Mouse (Mus musculus) hindbrain, embryonic 12.5 days (tissue): ENCODE data around the gene Olfr420. TPM values are rescaled to one million over a fixed set of nuclear protein-coding genes. Genes with fewer than 3 reads are reported as not detected.

Source experiments
- ATAC-seq: fragments of 200-750 bp; cut with Nextera tagmentation; 2 replicates; pipeline ENCODE4 v1.8.0; 2017; ENCODE audit warnings: moderate TSS enrichment; ENCODE audit not compliant: low FRiP score
- H3K27ac ChIP-seq: fragments of 300-500 bp; sonication (generic); 2 replicates; pipeline ENCODE4 v1.5.1; 2016; ENCODE audit warnings: mild to moderate bottlenecking
- H3K27me3 ChIP-seq: fragments of 300-500 bp; sonication (generic); 2 replicates; pipeline ENCODE4 v1.6.1; 2016; ENCODE audit warnings: mild to moderate bottlenecking
- H3K36me3 ChIP-seq: fragments of 300-500 bp; sonication (generic); 2 replicates; pipeline ENCODE4 v1.6.1; 2016; ENCODE audit warnings: mild to moderate bottlenecking
- H3K4me1 ChIP-seq: fragments of 300-500 bp; sonication (generic); 2 replicates; pipeline ENCODE4 v1.6.1; 2016
- H3K4me2 ChIP-seq: fragments of 300-500 bp; sonication (generic); replicated peaks from 2 replicates; pipeline ENCODE4 v1.6.1; 2016; ENCODE audit warnings: mild to moderate bottlenecking
- H3K4me3 ChIP-seq: fragments of 300-500 bp; sonication (generic); 2 replicates; pipeline ENCODE4 v1.5.1; 2016; ENCODE audit warnings: mild to moderate bottlenecking
- H3K9ac ChIP-seq: fragments of 300-500 bp; sonication (generic); 2 replicates; pipeline ENCODE4 v1.6.1; 2016; ENCODE audit warnings: mild to moderate bottlenecking, moderate library complexity
- H3K9me3 ChIP-seq: fragments of 300-500 bp; sonication (generic); replicated peaks from 2 replicates; pipeline ENCODE4 v1.6.1; 2016; ENCODE audit warnings: mild to moderate bottlenecking
- WGBS: fragments of 180-500 bp; shearing (Covaris S2); methylation state at CpG from one replicate; pipeline ENCODE4 v1.1.7; 2016; 5-methylcytosine and 5-hydroxymethylcytosine counted together
- polyA plus RNA-seq: library from polyadenylated mRNA; unstranded; fragments of >200 nt; fragmentation: Nextera tagmentation; extraction: Ambion mirVana; gene quantifications from 2 replicates; pipeline ENCODE4 v1.2.1, GENCODE M21; 2016

Olfr420 gene
- polyA plus RNA-seq, 1 experiment from 2014 or later, result not detected

DNA sequence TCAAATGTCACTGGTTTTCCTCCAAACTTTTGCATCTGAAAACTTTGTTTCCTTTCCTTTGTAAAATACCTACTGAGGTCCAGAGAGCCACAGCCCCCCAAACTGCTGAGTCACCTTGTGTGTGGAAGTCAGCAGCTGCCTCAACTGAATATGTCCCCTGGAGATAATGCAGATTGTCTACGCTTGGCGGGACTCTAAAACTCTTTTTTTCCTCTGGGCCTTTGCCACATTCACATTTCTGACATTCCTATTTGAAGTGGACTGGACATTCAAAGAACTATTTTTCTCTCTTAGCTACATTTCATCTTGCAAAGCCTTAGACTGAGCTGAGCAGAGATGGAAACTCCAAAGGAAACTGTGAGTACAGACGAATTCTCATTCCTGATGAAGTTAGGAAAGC is 17.2 kb downstream of the Olfr420 start, which contains the start of gene Spta1:
Spta1 (plus strand) TSS at position 172 of the 400 bp plus-strand sequence.
- Histone ChIP-seq H3K9ac (no peak within 1 kb of the TSS), H3K4me2 (no peak within 1 kb of the TSS), H3K36me3 (no peaks in the 10 kb centered on the region), H3K9me3 (no peaks in the 10 kb centered on the region), H3K27ac (no peak within 1 kb of the TSS), H3K4me1 (no peaks in the 10 kb centered on the region), H3K27me3 (no peaks in the 10 kb centered on the region), H3K4me3 (no peak within 1 kb of the TSS)
- 15% methylated on average over 3 of the region's 3 CpGs for WGBS
- ATAC-seq, result no peak

DNA sequence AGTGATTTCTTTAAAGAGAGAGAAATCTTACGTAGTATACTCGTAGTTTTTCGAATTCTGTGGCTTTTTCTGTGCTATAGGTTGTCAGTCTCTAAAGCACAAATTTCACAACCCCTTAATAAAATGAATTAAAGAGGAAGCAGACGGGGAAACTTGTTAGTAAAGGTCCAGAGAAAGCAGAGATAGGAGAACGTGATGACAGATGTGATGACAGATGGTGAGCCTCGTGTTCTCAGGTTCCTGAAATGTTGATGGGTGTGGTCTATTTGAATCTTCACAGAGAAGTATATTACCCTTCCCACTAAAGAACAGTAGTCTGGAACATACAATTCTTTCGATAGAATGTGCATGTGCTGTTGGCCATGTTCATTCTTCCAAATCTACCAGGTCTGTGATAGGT is 49.3 kb downstream of the Olfr420 start:
- no peaks in the 10 kb centered on the region for H3K9me3 ChIP-seq

More for the DNA sequence above, 49.3 kb downstream of the Olfr420 start:
- no peak for ATAC-seq
- Histone ChIP-seq H3K27me3 (no peaks in the 10 kb centered on the region), H3K9ac (no peak overlapping the region), H3K4me1 (no peaks in the 10 kb centered on the region), H3K36me3 (no peaks in the 10 kb centered on the region), H3K27ac (no peak overlapping the region), H3K4me2 (no peak overlapping the region), H3K4me3 (no peak overlapping the region)
- WGBS, result 82% methylated on average over 7 of the region's 7 CpGs

Other genes starting within 250 kb of the Olfr420 start
- gene Ifi211, start 242.6 kb upstream of the Olfr420 start, polyA plus RNA-seq, result 0.18 TPM in 1 of 2 replicates, not detected in the other
- 0.74 and 0.76 TPM in 2 replicates for gene Mndal, start 213.1 kb upstream of the Olfr420 start, polyA plus RNA-seq
- gene Ifi203, start 213.0 kb upstream of the Olfr420 start, polyA plus RNA-seq, result 0.10 and 0.64 TPM in 2 replicates
- gene Ifi202b, start 172.9 kb upstream of the Olfr420 start, polyA plus RNA-seq, result not detected in 2 replicates
- not detected in 2 replicates for gene Ifi205, start 123.8 kb upstream of the Olfr420 start, polyA plus RNA-seq
- not detected in 2 replicates for gene Olfr433, start 114.9 kb upstream of the Olfr420 start, polyA plus RNA-seq
- not detected in 2 replicates for gene Olfr432, start 106.4 kb upstream of the Olfr420 start, polyA plus RNA-seq
- not detected in 2 replicates for gene Olfr430, start 89.0 kb upstream of the Olfr420 start, polyA plus RNA-seq
- gene Olfr429, start 71.3 kb upstream of the Olfr420 start, polyA plus RNA-seq, result not detected in 2 replicates
- gene Olfr427, start 58.7 kb upstream of the Olfr420 start, polyA plus RNA-seq, result not detected in 2 replicates
- not detected in 2 replicates for gene Olfr231, start 34.5 kb upstream of the Olfr420 start, polyA plus RNA-seq
- not detected in 2 replicates for gene Olfr424, start 24.1 kb upstream of the Olfr420 start, polyA plus RNA-seq
- gene Spta1, start 17.1 kb downstream of the Olfr420 start, polyA plus RNA-seq, result 1.5 and 1.7 TPM in 2 replicates
- gene Olfr419, start 96.4 kb downstream of the Olfr420 start, polyA plus RNA-seq, result not detected in 2 replicates
- gene Mptx1, start 174.9 kb downstream of the Olfr420 start, polyA plus RNA-seq, result not detected in 2 replicates
- gene Olfr417, start 209.5 kb downstream of the Olfr420 start, polyA plus RNA-seq, result not detected in 2 replicates
- gene Olfr248, start 235.4 kb downstream of the Olfr420 start, polyA plus RNA-seq, result not detected in 2 replicates